Mouse (Mus musculus) neural tube, embryonic 11.5 days (tissue): Measurements from ENCODE around the gene Gm42674. TPM values are rescaled to one million over a fixed set of nuclear protein-coding genes. Genes with fewer than 3 reads are reported as not detected.
A peak's percentile ranks its signal among the peaks of the same experiment; 100 is the strongest.

Experiments used
- ATAC-seq: fragments of 200-750 bp; cut with Nextera tagmentation; 2 replicates; pipeline ENCODE4 v1.8.0; 2017; ENCODE audit warnings: moderate number of reproducible peaks, mild to moderate bottlenecking, moderate TSS enrichment, moderate library complexity; ENCODE audit not compliant: insufficient read depth, low FRiP score, low TSS enrichment
- DNase-seq: peaks from one replicate; pipeline ENCODE4 v3.0.0-alpha.2; 2015; ENCODE audit warnings: low spot score
- H3K27ac ChIP-seq: fragments of 300-500 bp; sonication (generic); 2 replicates; pipeline ENCODE4 v1.5.1; 2014; ENCODE audit warnings: low read depth, mild to moderate bottlenecking, low read length
- H3K27me3 ChIP-seq: fragments of 300-500 bp; sonication (generic); 2 replicates; pipeline ENCODE4 v1.6.1; 2014; ENCODE audit warnings: mild to moderate bottlenecking, low read length, mixed read lengths; ENCODE audit not compliant: control insufficient read depth, insufficient read depth
- H3K36me3 ChIP-seq: fragments of 300-500 bp; sonication (generic); 2 replicates; pipeline ENCODE4 v1.6.1; 2014; ENCODE audit warnings: mild to moderate bottlenecking, low read length, moderate library complexity, mixed read lengths; ENCODE audit not compliant: control insufficient read depth, insufficient read depth
- H3K4me1 ChIP-seq: fragments of 300-500 bp; sonication (generic); 2 replicates; pipeline ENCODE4 v1.6.1; 2014; ENCODE audit warnings: low read length, mixed read lengths; ENCODE audit not compliant: control insufficient read depth, insufficient read depth
- H3K4me2 ChIP-seq: fragments of 300-500 bp; sonication (generic); 2 replicates; pipeline ENCODE4 v1.6.1; 2014; ENCODE audit warnings: low read depth, mild to moderate bottlenecking, moderate library complexity
- H3K4me3 ChIP-seq: fragments of 300-500 bp; sonication (generic); 2 replicates; pipeline ENCODE4 v1.5.1; 2014; ENCODE audit warnings: low read depth, low read length
- H3K9ac ChIP-seq: fragments of 300-500 bp; sonication (generic); 2 replicates; pipeline ENCODE4 v1.6.1; 2014; ENCODE audit warnings: mild to moderate bottlenecking, low read length
- H3K9me3 ChIP-seq: fragments of 300-500 bp; sonication (generic); 2 replicates; pipeline ENCODE4 v1.6.1; 2016; ENCODE audit warnings: low read length; ENCODE audit not compliant: control insufficient read depth
- WGBS: fragments of 180-500 bp; shearing (Covaris S2); extraction: QIAGEN DNeasy Blood & Tissue Kit; methylation state at CpG from one replicate; pipeline ENCODE4 v1.1.7; 2014; 5-methylcytosine and 5-hydroxymethylcytosine counted together
- polyA plus RNA-seq: library from polyadenylated mRNA; unstranded; fragments of >200 nt; fragmentation: Nextera tagmentation; extraction: Ambion mirVana; gene quantifications from 2 replicates; pipeline ENCODE4 v1.2.1, GENCODE M21; 2014

Gene Gm42674
- polyA plus RNA-seq, 1 experiment from 2014 or later, result not detected

- no peak for ATAC-seq
- 56% methylated on average over 7 of the region's 7 CpGs for WGBS
Measured at GRCm38 (mm10) chr3:90639511-90640154, 37.9 kb downstream of the Gm42674 start.

GRCm38 (mm10) chr3:90640981-90641380, 39.3 kb downstream of the Gm42674 start:
- no peak overlapping the region for H3K9ac ChIP-seq
- H3K36me3 ChIP-seq, result no peaks in the 10 kb centered on the region
- no peaks in the 10 kb centered on the region for H3K4me1 ChIP-seq
- H3K27ac ChIP-seq, result no peak overlapping the region
- no peak overlapping the region for H3K4me2 ChIP-seq
- no peaks in the 10 kb centered on the region for H3K9me3 ChIP-seq
- no peak overlapping the region for H3K4me3 ChIP-seq
- DNase-seq, result no peak
- WGBS, result 88% methylated on average over 7 of the region's 7 CpGs
- ATAC-seq, result no peak
- H3K27me3 ChIP-seq, result no peaks in the 10 kb centered on the region

More at GRCm38 (mm10) chr3:90639511-90640154, 37.9 kb downstream of the Gm42674 start:
- Histone ChIP-seq H3K27ac (no peak overlapping the region), H3K4me2 (no peak overlapping the region), H3K27me3 (no peaks in the 10 kb centered on the region), H3K36me3 (no peaks in the 10 kb centered on the region), H3K4me1 (no peaks in the 10 kb centered on the region), H3K9ac (no peak overlapping the region), H3K9me3 (no peaks in the 10 kb centered on the region), H3K4me3 (no peak overlapping the region)
- peak; percentile 39 for DNase-seq

GRCm38 (mm10) chr3:90644220-90644619, 42.5 kb downstream of the Gm42674 start:
- no peaks in the 10 kb centered on the region for H3K4me1 ChIP-seq
- DNase-seq, result no peak

GRCm38 (mm10) chr3:90647291-90647690, 45.6 kb downstream of the Gm42674 start:
- WGBS, result 81% methylated on average over 1 of the region's 1 CpGs
- no peak overlapping the region for H3K4me2 ChIP-seq
- no peaks in the 10 kb centered on the region for H3K36me3 ChIP-seq
- no peak overlapping the region for H3K9ac ChIP-seq
- H3K4me3 ChIP-seq, result no peak overlapping the region
- no peak for DNase-seq
- ATAC-seq, result no peak
- H3K4me1 ChIP-seq, result no peaks in the 10 kb centered on the region
- H3K27ac ChIP-seq, result no peak overlapping the region
- no peaks in the 10 kb centered on the region for H3K27me3 ChIP-seq
- no peaks in the 10 kb centered on the region for H3K9me3 ChIP-seq

More at GRCm38 (mm10) chr3:90644220-90644619, 42.5 kb downstream of the Gm42674 start:
- WGBS, result 51% methylated on average over 3 of the region's 3 CpGs
- Histone ChIP-seq H3K4me2 (no peak overlapping the region), H3K4me3 (no peak overlapping the region), H3K27me3 (no peaks in the 10 kb centered on the region), H3K9ac (no peak overlapping the region), H3K36me3 (no peaks in the 10 kb centered on the region), H3K9me3 (no peaks in the 10 kb centered on the region), H3K27ac (no peak overlapping the region)
- no peak for ATAC-seq

GRCm38 (mm10) chr3:90648981-90649380, 47.3 kb downstream of the Gm42674 start:
- no peaks in the 10 kb centered on the region for H3K9me3 ChIP-seq
- no peak overlapping the region for H3K4me3 ChIP-seq
- no peak for ATAC-seq
- H3K36me3 ChIP-seq, result no peaks in the 10 kb centered on the region
- no peak overlapping the region for H3K4me2 ChIP-seq
- no peak overlapping the region for H3K9ac ChIP-seq
- H3K27me3 ChIP-seq, result no peaks in the 10 kb centered on the region
- H3K27ac ChIP-seq, result no peak overlapping the region
- DNase-seq, result no peak
- H3K4me1 ChIP-seq, result no peaks in the 10 kb centered on the region

GRCm38 (mm10) chr3:90649832-90650231, 48.1 kb downstream of the Gm42674 start:
- no peaks in the 10 kb centered on the region for H3K36me3 ChIP-seq
- H3K4me1 ChIP-seq, result no peaks in the 10 kb centered on the region
- DNase-seq (no peak), ATAC-seq (no peak)
- H3K9me3 ChIP-seq, result no peaks in the 10 kb centered on the region
- H3K27ac ChIP-seq, result no peak overlapping the region
- no peak overlapping the region for H3K4me3 ChIP-seq
- no peaks in the 10 kb centered on the region for H3K27me3 ChIP-seq
- 92% methylated on average over 2 of the region's 2 CpGs for WGBS
- H3K9ac ChIP-seq, result no peak overlapping the region
- H3K4me2 ChIP-seq, result no peak overlapping the region

GRCm38 (mm10) chr3:90652878-90653508, 51.3 kb downstream of the Gm42674 start:
- ATAC-seq, result 0 out of 2 replicates have a peak, but pooled peaks have one; percentile 61
- H3K27ac ChIP-seq, result no peak overlapping the region
- H3K9ac ChIP-seq, result no peak overlapping the region
- no peaks in the 10 kb centered on the region for H3K27me3 ChIP-seq
- H3K4me2 ChIP-seq, result no peak overlapping the region
- H3K4me3 ChIP-seq, result no peak overlapping the region
- DNase-seq, result peak; percentile 78
- no peaks in the 10 kb centered on the region for H3K4me1 ChIP-seq
- H3K36me3 ChIP-seq, result no peaks in the 10 kb centered on the region
- H3K9me3 ChIP-seq, result no peaks in the 10 kb centered on the region
- 36% methylated on average over 5 of the region's 5 CpGs for WGBS

- H3K9me3 ChIP-seq, result no peaks in the 10 kb centered on the region
- no peaks in the 10 kb centered on the region for H3K36me3 ChIP-seq
- ATAC-seq (no peak), DNase-seq (no peak)
- H3K4me2 ChIP-seq, result no peak within 1 kb of the TSS
- H3K4me3 ChIP-seq, result no peak within 1 kb of the TSS
- no peaks in the 10 kb centered on the region for H3K27me3 ChIP-seq
- H3K4me1 ChIP-seq, result no peaks in the 10 kb centered on the region
- H3K9ac ChIP-seq, result no peak within 1 kb of the TSS
- H3K27ac ChIP-seq, result no peak within 1 kb of the TSS
Measured at GRCm38 (mm10) chr3:90653717-90654116, 52.0 kb downstream of the Gm42674 start, which contains the start of gene S100a7a. TSS of gene S100a7a (plus strand) at chr3:90654017.
